ENCODE assay signal across 11 mouse cellular contexts in genomic region chr7:73564131-73564530, GRCm38 (mm10).
"Had no signal": no experiment of that assay in that cellular context is flagged by ENCODE, and none has a peak within 500 bp of the region (broad histone marks: within the 10 kb centered on the region; RNA-seq: fewer than 3 reads in every experiment).

No protein-coding gene starts in this region.

- H3K9ac ChIP-seq: liver, embryonic 13.5 days; liver, postnatal 0 days; midbrain, embryonic 13.5 days; stomach, embryonic 15.5 days had no signal

- H3K27me3 ChIP-seq: liver, embryonic 13.5 days; midbrain, embryonic 13.5 days; stomach, embryonic 15.5 days had no signal

- DNase-seq: left cerebral cortex, postnatal 4 days; liver, embryonic 13.5 days; liver, postnatal 0 days; lung, postnatal 36 days; right cerebral cortex, postnatal 14 days; thymus, adult 2 months; thymus, postnatal 25 days had no signal

- H3K4me3 ChIP-seq: liver, embryonic 13.5 days; midbrain, embryonic 13.5 days; stomach, embryonic 15.5 days had no signal

- ATAC-seq: hindbrain, postnatal 0 days; liver, postnatal 0 days; midbrain, embryonic 13.5 days had no signal

- H3K27ac ChIP-seq: hindbrain, postnatal 0 days; kidney, postnatal 0 days; liver, embryonic 13.5 days; midbrain, embryonic 13.5 days; stomach, embryonic 15.5 days had no signal

- H3K36me3 ChIP-seq: liver, embryonic 13.5 days; midbrain, embryonic 13.5 days; stomach, embryonic 15.5 days had no signal

- H3K4me2 ChIP-seq: liver, embryonic 13.5 days; midbrain, embryonic 13.5 days; stomach, embryonic 15.5 days had no signal

- H3K9me3 ChIP-seq: liver, embryonic 13.5 days; midbrain, embryonic 13.5 days; stomach, embryonic 15.5 days had no signal
